ENCODE assay signal across 17 mouse cellular contexts in the genomic region with DNA sequence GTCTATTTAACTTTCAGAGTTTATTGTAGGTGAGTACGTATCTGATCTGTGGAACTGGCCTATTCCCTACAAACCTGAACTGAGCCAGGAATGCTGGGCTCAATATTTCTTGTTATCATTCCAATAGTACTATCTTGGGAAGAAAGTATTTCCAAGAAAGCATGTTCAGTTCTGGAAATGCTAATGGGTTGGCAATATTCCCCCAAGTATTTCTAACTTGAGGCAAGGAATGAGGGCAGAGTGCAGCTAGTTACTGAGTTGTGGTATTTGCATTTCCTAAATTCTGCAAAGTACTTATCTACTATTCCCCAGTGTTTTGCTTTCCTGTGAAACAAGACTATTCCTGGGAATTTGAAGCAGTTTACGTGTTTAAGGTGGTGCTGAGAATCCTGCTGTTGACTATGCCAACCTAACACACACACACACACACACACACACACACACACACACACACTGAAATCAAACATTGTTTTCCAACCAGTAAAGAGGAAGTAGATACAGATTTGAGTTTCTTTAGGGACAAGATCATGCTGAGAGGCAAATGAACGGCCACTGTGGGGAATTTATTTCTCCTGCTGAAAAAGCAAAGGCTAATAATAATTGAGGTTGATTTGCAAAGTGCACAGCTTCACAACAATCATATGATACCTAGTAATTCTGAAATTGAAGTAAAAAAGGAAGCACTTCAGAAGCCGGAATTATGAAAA.
DNase-seq lines count a peak whose midpoint lies in the region; ATAC-seq and TF ChIP-seq lines count a peak whose summit lies in the region.
"Had no signal": no experiment of that assay in that cellular context is flagged by ENCODE, and none has a peak within 500 bp of the region (broad histone marks: within the 10 kb centered on the region; RNA-seq: fewer than 3 reads in every experiment).

No protein-coding gene starts in this region.

- TF ChIP-seq CTCF in layer of hippocampus, adult 2 months (conservative IDR thresholded peaks at IDR 0.05), result no peak

- no peaks in the 10 kb centered on the region for H3K27me3 ChIP-seq in embryonic facial prominence, embryonic 14.5 days (replicated peaks; ENCODE audit: control insufficient read depth, insufficient read depth, low read length)
- H3K27me3 ChIP-seq in embryonic facial prominence, embryonic 10.5 days (replicated peaks; ENCODE audit: low read depth, poor library complexity, severe bottlenecking), result no peaks in the 10 kb centered on the region
- H3K27me3 ChIP-seq in hindbrain, embryonic 11.5 days (ENCODE audit: control insufficient read depth, insufficient read depth, low read length), result no peaks in the 10 kb centered on the region
- H3K27me3 ChIP-seq: neural tube, embryonic 13.5 days had no signal

- H3K27ac ChIP-seq in embryonic facial prominence, embryonic 14.5 days (replicated peaks; ENCODE audit: low read depth, low read length), result no peak overlapping the region
- no peak overlapping the region for H3K27ac ChIP-seq in embryonic facial prominence, embryonic 10.5 days (replicated peaks)
- peak overlapping the region; percentile 88 for H3K27ac ChIP-seq in layer of hippocampus, adult 2 months
- H3K27ac ChIP-seq in hindbrain, embryonic 11.5 days (ENCODE audit: low read depth, low read length), result no peak overlapping the region
- H3K27ac ChIP-seq: hindbrain, postnatal 0 days; neural tube, embryonic 13.5 days; stomach, postnatal 0 days had no signal

- no peak overlapping the region for H3K9ac ChIP-seq in embryonic facial prominence, embryonic 14.5 days (ENCODE audit: low read depth, low read length)
- H3K9ac ChIP-seq in hindbrain, embryonic 11.5 days (ENCODE audit: low read depth, low read length), result no peak overlapping the region
- H3K9ac ChIP-seq: neural tube, embryonic 13.5 days had no signal

- ATAC-seq in embryonic facial prominence, embryonic 14.5 days (ENCODE audit: low read depth), result no peak
- ATAC-seq in hindbrain, embryonic 11.5 days (ENCODE audit: low FRiP score), result no peak
- ATAC-seq: hindbrain, postnatal 0 days had no signal

- H3K4me2 ChIP-seq in embryonic facial prominence, embryonic 14.5 days (ENCODE audit: low read depth, low read length), result no peak overlapping the region
- no peak overlapping the region for H3K4me2 ChIP-seq in hindbrain, embryonic 11.5 days (replicated peaks; ENCODE audit: low read depth, low read length)
- H3K4me2 ChIP-seq: neural tube, embryonic 13.5 days had no signal

- DNase-seq in embryonic facial prominence, embryonic 14.5 days (ENCODE audit: low spot score), result peak; percentile 4
- no peak for DNase-seq in embryonic facial prominence, embryonic 10.5 days (ENCODE audit: low spot score)
- DNase-seq in layer of hippocampus, adult 2 months (ENCODE audit: low spot score in 2 of 2), result no peak
- no peak for DNase-seq in layer of hippocampus, adult 18-20 months (ENCODE audit: low spot score in 2 of 2)
- DNase-seq in brain, adult 2 months (ENCODE audit: low read depth, low spot score), result peak; percentile 26
- DNase-seq in skeletal muscle tissue, adult 2 months (ENCODE audit: low read depth, low spot score), result peak; percentile 23
- DNase-seq in c-Kit-positive CD71-positive TER-119-positive erythroid progenitor cells, embryonic 14.5 days (ENCODE audit: low spot score), result no peak
- no peak for DNase-seq in hindbrain, embryonic 11.5 days (ENCODE audit: low spot score)
- DNase-seq: adrenal gland, adult 8-10 months; cerebellum, postnatal 10 days; gastrocnemius, postnatal 36 days; kidney, adult 18-20 months; lung, adult 18-20 months; thymus, postnatal 36 days had no signal

- H3K36me3 ChIP-seq in embryonic facial prominence, embryonic 14.5 days (ENCODE audit: control insufficient read depth, insufficient read depth, low read length), result no peaks in the 10 kb centered on the region
- H3K36me3 ChIP-seq in embryonic facial prominence, embryonic 10.5 days (replicated peaks), result no peaks in the 10 kb centered on the region
- no peaks in the 10 kb centered on the region for H3K36me3 ChIP-seq in hindbrain, embryonic 11.5 days (ENCODE audit: control insufficient read depth, insufficient read depth, low read length)
- H3K36me3 ChIP-seq: neural tube, embryonic 13.5 days had no signal

- no peaks in the 10 kb centered on the region for H3K9me3 ChIP-seq in embryonic facial prominence, embryonic 14.5 days (ENCODE audit: control insufficient read depth, low read length)
- no peaks in the 10 kb centered on the region for H3K9me3 ChIP-seq in embryonic facial prominence, embryonic 10.5 days
- H3K9me3 ChIP-seq in hindbrain, embryonic 11.5 days (ENCODE audit: control insufficient read depth, low read length), result no peaks in the 10 kb centered on the region
- H3K9me3 ChIP-seq: neural tube, embryonic 13.5 days had no signal

- no peak overlapping the region for H3K4me3 ChIP-seq in embryonic facial prominence, embryonic 14.5 days (ENCODE audit: low read depth, low read length)
- no peak overlapping the region for H3K4me3 ChIP-seq in embryonic facial prominence, embryonic 10.5 days
- H3K4me3 ChIP-seq in layer of hippocampus, adult 2 months, result no peak overlapping the region
- no peak overlapping the region for H3K4me3 ChIP-seq in hindbrain, embryonic 11.5 days (ENCODE audit: low read depth, low read length)
- H3K4me3 ChIP-seq: neural tube, embryonic 13.5 days had no signal

- WGBS in embryonic facial prominence, embryonic 14.5 days, result 70% methylated on average over 4 of the region's 4 CpGs
- 86% methylated on average over 4 of the region's 4 CpGs for WGBS in embryonic facial prominence, embryonic 10.5 days
- WGBS in hindbrain, embryonic 11.5 days, result 85% methylated on average over 4 of the region's 4 CpGs

- no peaks in the 10 kb centered on the region for H3K4me1 ChIP-seq in embryonic facial prominence, embryonic 14.5 days (ENCODE audit: control insufficient read depth, insufficient read depth, low read length)
- H3K4me1 ChIP-seq in embryonic facial prominence, embryonic 10.5 days, result no peaks in the 10 kb centered on the region
- no peaks in the 10 kb centered on the region for H3K4me1 ChIP-seq in hindbrain, embryonic 11.5 days (replicated peaks; ENCODE audit: control insufficient read depth, insufficient read depth, low read length)
- H3K4me1 ChIP-seq: neural tube, embryonic 13.5 days had no signal

Comparison
In these comparisons a context has a peak if more than half of its experiments do, and no peak if none do; other contexts are left out.
1. DNase-seq: peak in embryonic facial prominence, embryonic 14.5 days (single experiment), brain, adult 2 months (single experiment) and skeletal muscle tissue, adult 2 months (single experiment); none in embryonic facial prominence, embryonic 10.5 days (single experiment), layer of hippocampus, adult 2 months (0 of 2), layer of hippocampus, adult 18-20 months (0 of 2), c-Kit-positive CD71-positive TER-119-positive erythroid progenitor cells, embryonic 14.5 days (single experiment) and hindbrain, embryonic 11.5 days (single experiment).